Mouse (Mus musculus) cerebellum, adult 2 months (tissue): ENCODE measurements around the gene Poldip3.

ENCODE experiments used
- CTCF ChIP-seq: fragments of 200-500 bp; IDR thresholded peaks from 2 replicates; pipeline ENCODE4 v1.5.1; 2011; ENCODE audit warnings: low read depth, mild to moderate bottlenecking, control low read depth, low read length, moderate library complexity, borderline replicate concordance; ENCODE audit not compliant: insufficient read depth
- POLR2A ChIP-seq: fragments of 200-500 bp; IDR thresholded peaks from 2 replicates; pipeline ENCODE4 v1.6.1; 2011; ENCODE audit warnings: low read length, control low read depth, borderline replicate concordance; ENCODE audit not compliant: insufficient read depth

DNA sequence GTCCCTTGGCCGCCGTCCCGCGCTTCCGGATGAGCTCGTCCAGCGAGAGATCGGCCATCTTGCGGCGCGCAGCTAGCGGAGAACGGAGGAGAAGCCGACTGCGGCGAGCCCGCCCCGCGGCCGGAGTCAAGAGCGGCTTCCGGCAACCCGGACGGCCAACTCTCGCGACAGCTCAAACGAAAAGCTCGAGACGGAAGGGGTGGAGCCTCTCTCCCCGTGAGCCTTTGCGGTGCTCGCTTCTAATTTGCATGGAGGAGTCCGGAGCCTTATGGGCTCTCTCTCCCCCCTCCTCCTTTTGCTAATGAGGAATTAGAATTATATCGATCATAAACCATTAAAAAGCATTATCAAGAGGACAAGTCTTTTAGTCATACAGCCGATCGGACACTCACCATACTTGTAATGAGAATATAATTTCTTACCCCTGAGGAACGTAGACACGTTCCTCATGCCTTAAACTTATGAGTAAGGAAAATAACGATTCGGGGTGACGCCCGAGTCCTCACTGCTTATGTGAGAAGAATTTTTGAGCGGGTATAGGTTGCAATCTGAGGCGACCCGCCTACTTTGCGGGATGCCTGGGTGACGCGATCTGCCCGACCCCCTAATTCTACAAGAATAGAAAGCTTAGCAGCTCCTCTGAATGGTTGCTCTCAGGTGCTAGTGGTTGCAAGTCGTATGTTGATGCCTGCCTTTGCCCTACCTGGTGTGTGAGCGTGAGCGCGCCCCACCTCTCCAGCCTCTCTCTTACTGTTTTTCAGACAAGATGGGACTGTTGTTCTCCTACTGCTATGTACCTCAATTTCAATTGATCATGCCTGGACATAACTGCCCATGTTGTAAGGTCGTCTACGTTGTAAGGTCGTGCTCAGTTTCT is at the start of gene Poldip3:
- peak; percentile 78 for TF ChIP-seq POLR2A
- TF ChIP-seq CTCF, result no peak
